In genomic region chr16:11526104-11526786, GRCm38 (mm10) we compare ENCODE assay signal across 9 mouse cellular contexts.
DNase-seq lines count a peak whose midpoint lies in the region; ATAC-seq and TF ChIP-seq lines count a peak whose summit lies in the region.
"Had no signal": no experiment of that assay in that cellular context is flagged by ENCODE, and none has a peak within 500 bp of the region (broad histone marks: within the 10 kb centered on the region; RNA-seq: fewer than 3 reads in every experiment).

No protein-coding gene starts in this region.

- peak; percentile 53; the same call in 1 of the 2 replicates for ATAC-seq in kidney, embryonic 15.5 days (replicated peaks; ENCODE audit: low FRiP score)
- ATAC-seq in kidney, embryonic 14.5 days (ENCODE audit: low FRiP score, low TSS enrichment) = no peak
- 0 out of 2 replicates have a peak, but pooled peaks have one; percentile 40 for ATAC-seq in monocyte, adult 5-6 weeks (replicated peaks; ENCODE audit: insufficient number of reproducible peaks, low FRiP score, low TSS enrichment, poor library complexity, severe bottlenecking)

- H3K4me1 ChIP-seq in kidney, embryonic 15.5 days = peaks cover 3% of the 10 kb centered on the region; the same call in 1 of the 2 replicates
- 0 out of 2 replicates have a peak, but pooled peaks cover 3% of the 10 kb centered on the region for H3K4me1 ChIP-seq in kidney, embryonic 14.5 days (ENCODE audit: control insufficient read depth, insufficient read depth, low read length)
- H3K4me1 ChIP-seq in cortical plate, adult 2 months (ENCODE audit: control insufficient read depth, insufficient read depth, low read length) = peaks cover 15% of the 10 kb centered on the region

- 0 out of 2 replicates have a peak overlapping the region, but pooled peaks have one; percentile 9 for H3K27ac ChIP-seq in kidney, embryonic 15.5 days
- no peak overlapping the region for H3K27ac ChIP-seq in kidney, embryonic 14.5 days (ENCODE audit: low read depth, low read length)
- H3K27ac ChIP-seq in cortical plate, adult 2 months (ENCODE audit: insufficient read depth, low read length) = peak overlapping the region; percentile 70
- H3K27ac ChIP-seq: macrophage had no signal

- 66% methylated on average over 10 of the region's 10 CpGs for WGBS in kidney, embryonic 15.5 days
- 69% methylated on average over 10 of the region's 10 CpGs for WGBS in kidney, embryonic 14.5 days

- H3K27me3 ChIP-seq in kidney, embryonic 15.5 days = no peaks in the 10 kb centered on the region
- H3K27me3 ChIP-seq in kidney, embryonic 14.5 days (ENCODE audit: control insufficient read depth, insufficient read depth, low read length) = no peaks in the 10 kb centered on the region

- TF ChIP-seq CTCF in cortical plate, adult 2 months (IDR thresholded peaks at IDR 0.05; ENCODE audit: extremely low read depth, insufficient read depth, low read length) = no peak

- no peak overlapping the region for H3K9ac ChIP-seq in kidney, embryonic 15.5 days
- no peak overlapping the region for H3K9ac ChIP-seq in kidney, embryonic 14.5 days (ENCODE audit: low read depth, low read length)

- no peaks in the 10 kb centered on the region for H3K9me3 ChIP-seq in kidney, embryonic 15.5 days (replicated peaks)
- H3K9me3 ChIP-seq in kidney, embryonic 14.5 days (ENCODE audit: control insufficient read depth, low read length) = no peaks in the 10 kb centered on the region

- no peak for TF ChIP-seq POLR2A in cortical plate, adult 2 months (IDR thresholded peaks at IDR 0.05; ENCODE audit: extremely low read depth, insufficient read depth, low read length)

- DNase-seq in MEL-GATA-1-ER (ENCODE audit: extremely low read depth, low read depth) = peak; percentile 37
- DNase-seq in ovary, adult 18-20 months (ENCODE audit: low spot score) = no peak
- no peak for DNase-seq in testis, postnatal 10 days (ENCODE audit: low spot score)
- no peak for DNase-seq in frontal cortex, postnatal 14 days (ENCODE audit: low spot score in 2 of 2)

- no peak overlapping the region for H3K4me2 ChIP-seq in kidney, embryonic 15.5 days
- H3K4me2 ChIP-seq in kidney, embryonic 14.5 days (replicated peaks; ENCODE audit: low read depth, low read length) = no peak overlapping the region

- H3K36me3 ChIP-seq in kidney, embryonic 15.5 days = no peaks in the 10 kb centered on the region
- no peaks in the 10 kb centered on the region for H3K36me3 ChIP-seq in kidney, embryonic 14.5 days (ENCODE audit: control insufficient read depth, insufficient read depth, low read length)

- no peak overlapping the region for H3K4me3 ChIP-seq in kidney, embryonic 15.5 days (replicated peaks)
- no peak overlapping the region for H3K4me3 ChIP-seq in kidney, embryonic 14.5 days (ENCODE audit: low read length)
- no peak overlapping the region for H3K4me3 ChIP-seq in cortical plate, adult 2 months (ENCODE audit: insufficient read depth, low read length)
